Mouse (Mus musculus): ENCODE measurements around the gene Sema4d.

Gene Sema4d

GRCm38 (mm10) chr13:51756563-51756962, 37.0 kb downstream of the Sema4d start:
- intact Hi-C loops (cut with DNase I): no loop called here

GRCm38 (mm10) chr13:51756019-51756418, 37.5 kb downstream of the Sema4d start:
- intact Hi-C loops (cut with DNase I): no loop called here

GRCm38 (mm10) chr13:51755584-51755983, 38.0 kb downstream of the Sema4d start:
- intact Hi-C loops (cut with DNase I): no loop called here

GRCm38 (mm10) chr13:51754559-51755126, 38.9 kb downstream of the Sema4d start:
- intact Hi-C loops (cut with DNase I): no loop called here

- intact Hi-C loops (cut with DNase I): no loop called here
Measured at GRCm38 (mm10) chr13:51753802-51754444, 39.6 kb downstream of the Sema4d start.

- intact Hi-C loops (cut with DNase I): no loop called here
Measured at GRCm38 (mm10) chr13:51753168-51753465, 40.4 kb downstream of the Sema4d start.

- intact Hi-C loops (cut with DNase I): no loop called here
Measured at GRCm38 (mm10) chr13:51752346-51753167, 41.0 kb downstream of the Sema4d start.

GRCm38 (mm10) chr13:51749578-51750345, 43.8 kb downstream of the Sema4d start:
- intact Hi-C loops (cut with DNase I): no loop called here

- intact Hi-C loops (cut with DNase I): no loop called here
Measured at GRCm38 (mm10) chr13:51748009-51748552, 45.5 kb downstream of the Sema4d start.

- intact Hi-C loops (cut with DNase I): no loop called here
Measured at GRCm38 (mm10) chr13:51747069-51747468, 46.5 kb downstream of the Sema4d start.

- intact Hi-C loops (cut with DNase I): no loop called here
Measured at GRCm38 (mm10) chr13:51745862-51746261, 47.7 kb downstream of the Sema4d start.

GRCm38 (mm10) chr13:51743855-51744254, 49.7 kb downstream of the Sema4d start:
- intact Hi-C loops (cut with DNase I): no loop called here

- intact Hi-C loops (cut with DNase I): no loop called here
Measured at GRCm38 (mm10) chr13:51742551-51743052, 50.9 kb downstream of the Sema4d start.

GRCm38 (mm10) chr13:51740776-51741175, 52.8 kb downstream of the Sema4d start:
- intact Hi-C loops (cut with DNase I): no loop called here

GRCm38 (mm10) chr13:51739713-51740112, 53.8 kb downstream of the Sema4d start:
- intact Hi-C loops (cut with DNase I): no loop called here

GRCm38 (mm10) chr13:51738531-51739117, 54.9 kb downstream of the Sema4d start:
- intact Hi-C loops (cut with DNase I): no loop called here

GRCm38 (mm10) chr13:51737949-51738513, 55.5 kb downstream of the Sema4d start:
- intact Hi-C loops (cut with DNase I): no loop called here

- intact Hi-C loops (cut with DNase I): no loop called here
Measured at GRCm38 (mm10) chr13:51737033-51737948, 56.3 kb downstream of the Sema4d start.
